Comparison of ENCODE assay signal across 8 mouse cellular contexts in genomic region chr17:51178491-51179194, GRCm38 (mm10). TPM values are rescaled to one million over a fixed set of nuclear protein-coding genes. Genes with fewer than 3 reads are reported as not detected.
DNase-seq lines count a peak whose midpoint lies in the region; ATAC-seq lines count a peak whose summit lies in the region.

No protein-coding gene starts in this region.

- WGBS in intestine, embryonic 14.5 days, result under 1% methylated on average over 45 of the region's 59 CpGs

- no peaks in the 10 kb centered on the region for H3K36me3 ChIP-seq in intestine, embryonic 14.5 days (ENCODE audit: control insufficient read depth, insufficient read depth, low read length)

- peak; percentile 64 to 65 for DNase-seq in adrenal gland, adult 18-20 months (ENCODE audit: low spot score in 2 of 2)
- peak; percentile 79 for DNase-seq in embryo, embryonic 10.5 days (ENCODE audit: low spot score)
- peak; percentile 69 for DNase-seq in gastrocnemius, postnatal 25 days
- peak; percentile 86 for DNase-seq in intestine, embryonic 14.5 days (ENCODE audit: low spot score)
- DNase-seq in left cerebral cortex, postnatal 14 days (ENCODE audit: low spot score in 2 of 2), result peak; percentile 47 to 65
- peak; percentile 55 for DNase-seq in right cerebral cortex, postnatal 14 days
- DNase-seq in urinary bladder, postnatal 25 days (ENCODE audit: low spot score), result peak; percentile 61

- intact Hi-C loops in left cerebral cortex, postnatal 14 days (cut with DNase I), result no loop called here

- no peaks in the 10 kb centered on the region for H3K27me3 ChIP-seq in intestine, embryonic 14.5 days (replicated peaks; ENCODE audit: control insufficient read depth, insufficient read depth, low read length)

- peak overlapping the region; percentile 51 for H3K4me2 ChIP-seq in intestine, embryonic 14.5 days (ENCODE audit: low read length)

- peak overlapping the region; percentile 66 for H3K4me3 ChIP-seq in intestine, embryonic 14.5 days (ENCODE audit: low read depth, low read length)

- peak; percentile 78 for ATAC-seq in intestine, embryonic 14.5 days (replicated peaks; ENCODE audit: low FRiP score, low TSS enrichment, low read depth)
- ATAC-seq in megakaryocyte-erythroid progenitor cell, adult 5-6 weeks (replicated peaks; ENCODE audit: low FRiP score, low TSS enrichment, poor library complexity, severe bottlenecking), result peak; percentile 69

- H3K9me3 ChIP-seq in intestine, embryonic 14.5 days (ENCODE audit: control insufficient read depth, low read length), result no peaks in the 10 kb centered on the region

- H3K9ac ChIP-seq in intestine, embryonic 14.5 days (ENCODE audit: low read length), result peak overlapping the region; percentile 93

- peaks cover 4% of the 10 kb centered on the region; the same call in 1 of the 2 replicates for H3K4me1 ChIP-seq in intestine, embryonic 14.5 days (replicated peaks; ENCODE audit: control insufficient read depth, insufficient read depth, low read length)

- H3K27ac ChIP-seq in intestine, embryonic 14.5 days (ENCODE audit: low read depth), result peak overlapping the region; percentile 98

RNA-seq across cellular contexts. Expression of gene Tbc1d5, which starts 0.5 kb away (rescaled TPM):
- total RNA-seq in adrenal gland, adult 18-20 months (2021), result 10 to 100 TPM; 19.8 to 22.0 TPM
- total RNA-seq in gastrocnemius, postnatal 25 days (2021), result 1 to 10 TPM; 6.8 to 7.3 TPM
- polyA plus RNA-seq in intestine, embryonic 14.5 days (2014; fragmentation: Nextera tagmentation; extraction: Ambion mirVana), result 12.0 and 12.2 TPM in 2 replicates
- total RNA-seq in left cerebral cortex, postnatal 14 days (2021), result 10 to 100 TPM; 26.8 to 33.3 TPM
- total RNA-seq in megakaryocyte-erythroid progenitor cell, adult 5-6 weeks (2014; fragmentation: Nextera tagmentation), result 32.0 and 38.3 TPM in 2 replicates
- 20.5 and 25.6 TPM in 2 replicates for total RNA-seq in megakaryocyte-erythroid progenitor cell, adult 5-6 weeks (2017)

Comparison
In these comparisons a context has a peak if more than half of its experiments do, and no peak if none do; other contexts are left out.
1. Peak in every context shown above with its lines: DNase-seq, ATAC-seq, H3K4me3 ChIP-seq and H3K27ac ChIP-seq.